Comparison of ENCODE assay signal across 10 mouse cellular contexts in the genomic region with DNA sequence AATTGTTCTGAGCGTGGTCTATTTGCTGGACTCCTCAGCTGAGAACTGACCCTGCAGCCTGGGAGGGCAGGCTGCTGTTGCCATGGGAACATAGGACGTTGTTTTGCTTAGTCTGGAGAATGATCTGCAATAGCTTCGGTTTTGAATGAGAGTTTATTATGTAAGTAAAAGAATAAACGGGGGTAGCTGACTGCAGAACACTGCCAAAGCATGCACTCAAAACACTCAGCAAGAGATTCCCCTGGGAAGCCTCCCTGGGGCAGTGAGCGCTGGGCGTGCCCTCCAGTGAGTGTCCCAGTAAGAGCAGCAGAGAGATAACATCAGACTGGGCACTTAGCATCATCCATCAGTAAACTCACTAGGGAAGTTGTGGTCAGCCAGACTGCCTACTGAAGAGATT.
A peak's percentile ranks its signal among the peaks of the same experiment; 100 is the strongest.
DNase-seq lines count a peak whose midpoint lies in the region; ATAC-seq and TF ChIP-seq lines count a peak whose summit lies in the region.
"Had no signal": no experiment of that assay in that cellular context is flagged by ENCODE, and none has a peak within 500 bp of the region (broad histone marks: within the 10 kb centered on the region; RNA-seq: fewer than 3 reads in every experiment).

No protein-coding gene starts in this region.

- H3K4me2 ChIP-seq in heart, embryonic 12.5 days: peak overlapping the region; percentile 20; the same call in 1 of the 2 replicates
- H3K4me2 ChIP-seq: embryonic facial prominence, embryonic 12.5 days had no signal

- peak; percentile 43 for DNase-seq in gastrocnemius, adult 18-20 months (ENCODE audit: low spot score)
- DNase-seq in gastrocnemius, postnatal 14 days: no peak
- DNase-seq in Patski (ENCODE audit: low read depth, low spot score): peak; percentile 31
- peak; percentile 32 to 56 for DNase-seq in kidney, postnatal 4 days
- peak; percentile 61 for DNase-seq in retina, embryonic 14.5 days (ENCODE audit: low spot score)
- no peak for DNase-seq in cerebellum, postnatal 36 days
- no peak for DNase-seq in cerebellum, adult 11-12 months

- TF ChIP-seq CTCF in Patski (IDR thresholded peaks at IDR 0.05): no peak

- no peaks in the 10 kb centered on the region for H3K36me3 ChIP-seq in heart, embryonic 12.5 days
- H3K36me3 ChIP-seq: embryonic facial prominence, embryonic 12.5 days had no signal

- H3K27me3 ChIP-seq in Patski: no peaks in the 10 kb centered on the region
- H3K27me3 ChIP-seq in heart, embryonic 12.5 days (replicated peaks): no peaks in the 10 kb centered on the region
- H3K27me3 ChIP-seq: CH12.LX; embryonic facial prominence, embryonic 12.5 days had no signal

- H3K9ac ChIP-seq in heart, embryonic 12.5 days: no peak overlapping the region
- H3K9ac ChIP-seq: embryonic facial prominence, embryonic 12.5 days had no signal

- CTCF ChIA-PET in Patski (lab: Charles Lee): interaction anchor here (0.6 to 3.5 kb wide), 9 partner anchors 9 to 115 kb away, joined by 3 to 16 read pairs (median 4); no protein-coding TSS in a partner anchor

- no peak overlapping the region for H3K27ac ChIP-seq in heart, embryonic 12.5 days (ENCODE audit: poor library complexity, severe bottlenecking)
- H3K27ac ChIP-seq: embryonic facial prominence, embryonic 12.5 days had no signal

- H3K9me3 ChIP-seq in heart, embryonic 12.5 days (replicated peaks): no peaks in the 10 kb centered on the region; the same call in 1 of the 2 replicates
- H3K9me3 ChIP-seq: embryonic facial prominence, embryonic 12.5 days had no signal

- intact Hi-C loops in gastrocnemius, postnatal 14 days (cut with DNase I; ENCODE audit: low total_unique reads): no loop called here

- POLR2A ChIA-PET in Patski (lab: Charles Lee): no interaction called here

- ATAC-seq in Patski: peak; percentile 61
- no peak for ATAC-seq in heart, embryonic 12.5 days (ENCODE audit: insufficient number of reproducible peaks, low FRiP score)

- H3K4me3 ChIP-seq in heart, embryonic 12.5 days: no peak overlapping the region
- H3K4me3 ChIP-seq: embryonic facial prominence, embryonic 12.5 days had no signal

- WGBS in heart, embryonic 12.5 days: 17% methylated on average over 6 of the region's 6 CpGs

- peaks cover 36% of the 10 kb centered on the region for H3K4me1 ChIP-seq in heart, embryonic 12.5 days (replicated peaks)

- in situ Hi-C loops in Patski (cut with MboI; ENCODE audit: low pct_unique_long_range_greater_than_20kb): no loop called here

Comparison
In these comparisons a context has a peak if more than half of its experiments do, and no peak if none do; other contexts are left out.
1. DNase-seq: peak in gastrocnemius, adult 18-20 months (single experiment), Patski (single experiment), kidney, postnatal 4 days (2 of 2) and retina, embryonic 14.5 days (single experiment); none in gastrocnemius, postnatal 14 days (single experiment), cerebellum, postnatal 36 days (0 of 2) and cerebellum, adult 11-12 months (single experiment).